Comparison of ENCODE assay signal across 45 mouse cellular contexts in the genomic region with DNA sequence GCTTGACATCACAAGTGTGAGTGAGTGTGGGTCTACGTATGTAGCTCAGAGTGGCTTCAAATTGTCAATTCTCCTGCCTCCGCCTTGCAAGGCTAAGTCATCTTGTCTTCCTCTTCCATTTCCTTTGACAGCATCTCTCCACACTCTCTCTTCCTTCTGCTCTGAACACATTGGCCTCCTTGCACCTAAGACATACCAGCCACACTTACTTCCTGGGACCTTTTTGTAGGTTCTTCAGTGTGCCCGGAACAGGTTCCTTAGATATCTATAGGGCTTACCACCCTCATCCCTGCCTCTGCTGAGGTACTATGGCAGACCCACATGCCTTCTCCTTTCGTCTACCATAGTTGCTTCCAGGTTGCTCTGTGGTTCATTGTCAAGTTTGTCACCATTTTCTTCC. TPM values are rescaled to one million over a fixed set of nuclear protein-coding genes. Genes with fewer than 3 reads are reported as not detected.
"Had no signal": no experiment of that assay in that cellular context is flagged by ENCODE, and none has a peak within 500 bp of the region (broad histone marks: within the 10 kb centered on the region; RNA-seq: fewer than 3 reads in every experiment).

No protein-coding gene starts in this region.

- H3K27ac ChIP-seq: limb, embryonic 10.5 days; limb, embryonic 12.5 days; limb, embryonic 13.5 days; limb, embryonic 15.5 days; liver, embryonic 12.5 days; liver, embryonic 13.5 days; liver, embryonic 14.5 days; liver, embryonic 15.5 days; lung, embryonic 15.5 days; macrophage; midbrain, embryonic 10.5 days; midbrain, embryonic 12.5 days; midbrain, embryonic 13.5 days; midbrain, embryonic 15.5 days had no signal

- H3K4me3 ChIP-seq: limb, embryonic 10.5 days; limb, embryonic 12.5 days; limb, embryonic 13.5 days; limb, embryonic 15.5 days; liver, embryonic 12.5 days; liver, embryonic 13.5 days; liver, embryonic 15.5 days; lung, embryonic 15.5 days; midbrain, embryonic 10.5 days; midbrain, embryonic 12.5 days; midbrain, embryonic 13.5 days; midbrain, embryonic 15.5 days; myocyte had no signal

- ATAC-seq: liver, embryonic 12.5 days; liver, postnatal 0 days; lung, postnatal 0 days; midbrain, embryonic 13.5 days; midbrain, embryonic 15.5 days; midbrain, embryonic 16.5 days had no signal

- H3K27me3 ChIP-seq: megakaryocyte, embryonic 14.5 days had no signal

- H3K4me2 ChIP-seq: limb, embryonic 12.5 days; limb, embryonic 13.5 days; limb, embryonic 15.5 days; liver, embryonic 11.5 days; liver, embryonic 12.5 days; liver, embryonic 13.5 days; liver, embryonic 15.5 days; lung, embryonic 14.5 days; lung, embryonic 15.5 days; midbrain, embryonic 11.5 days; midbrain, embryonic 12.5 days; midbrain, embryonic 13.5 days; midbrain, embryonic 15.5 days had no signal

- H3K9me3 ChIP-seq: limb, embryonic 10.5 days; limb, embryonic 13.5 days; limb, embryonic 15.5 days; liver, embryonic 12.5 days; liver, embryonic 13.5 days; liver, embryonic 15.5 days; lung, embryonic 15.5 days; megakaryocyte, embryonic 14.5 days; midbrain, embryonic 12.5 days; midbrain, embryonic 13.5 days; midbrain, embryonic 15.5 days had no signal

- H3K36me3 ChIP-seq: limb, embryonic 10.5 days; limb, embryonic 12.5 days; limb, embryonic 13.5 days; limb, embryonic 15.5 days; liver, embryonic 12.5 days; liver, embryonic 15.5 days; lung, embryonic 15.5 days; midbrain, embryonic 10.5 days; midbrain, embryonic 12.5 days; midbrain, embryonic 13.5 days; midbrain, embryonic 15.5 days had no signal

- DNase-seq: left cerebral cortex, postnatal 4 days; liver; liver, embryonic 13.5 days; liver, postnatal 0 days; lung, adult 18-20 months; lung, adult 2 months; lung, embryonic 14.5 days; lung, postnatal 10 days; lung, postnatal 14 days; lung, postnatal 36 days; lung, postnatal 4 days; midbrain, embryonic 14.5 days had no signal

- H3K9ac ChIP-seq: limb, embryonic 12.5 days; limb, embryonic 13.5 days; limb, embryonic 15.5 days; liver, embryonic 12.5 days; liver, embryonic 13.5 days; liver, embryonic 14.5 days; liver, embryonic 15.5 days; liver, postnatal 0 days; lung, embryonic 14.5 days; lung, embryonic 15.5 days; midbrain, embryonic 12.5 days; midbrain, embryonic 13.5 days; midbrain, embryonic 15.5 days had no signal

RNA-seq across cellular contexts. Expression of a gene that starts 9.4 kb away (rescaled TPM):
- total RNA-seq: megakaryocyte-erythroid progenitor cell, adult 5-6 weeks had no signal

RNA-seq across cellular contexts. Expression of a gene that starts 16.6 kb away (rescaled TPM):
- total RNA-seq: left cerebral cortex, postnatal 10 days; left cerebral cortex, postnatal 14 days; left cerebral cortex, postnatal 25 days; left cerebral cortex, postnatal 36 days; megakaryocyte progenitor cell, adult 5-6 weeks; megakaryocyte, adult 5-6 weeks; megakaryocyte-erythroid progenitor cell, adult 5-6 weeks; monocyte, adult 5-6 weeks had no signal
- polyA plus RNA-seq: macrophage; midbrain, embryonic 11.5 days; midbrain, embryonic 14.5 days had no signal

RNA-seq across cellular contexts. Expression of a gene that starts 38.6 kb away (rescaled TPM):
- total RNA-seq: liver, adult 2 months; megakaryocyte progenitor cell, adult 5-6 weeks; megakaryocyte, adult 5-6 weeks; megakaryocyte-erythroid progenitor cell, adult 5-6 weeks; monocyte, adult 5-6 weeks had no signal
- polyA plus RNA-seq: limb, embryonic 10.5 days; limb, embryonic 11.5 days; limb, embryonic 13.5 days; limb, embryonic 15.5 days; liver, embryonic 11.5 days; liver, embryonic 12.5 days; liver, embryonic 13.5 days; liver, embryonic 14.5 days; liver, embryonic 15.5 days; lung, embryonic 14.5 days; lung, embryonic 15.5 days; macrophage; midbrain, embryonic 10.5 days; midbrain, embryonic 11.5 days had no signal

RNA-seq across cellular contexts. Expression of a gene that starts 42.3 kb away (rescaled TPM):
- total RNA-seq: megakaryocyte progenitor cell, adult 5-6 weeks; megakaryocyte-erythroid progenitor cell, adult 5-6 weeks; monocyte, adult 5-6 weeks had no signal

RNA-seq across cellular contexts. Expression of a gene that starts 47.9 kb away (rescaled TPM):
- total RNA-seq: left cerebral cortex, postnatal 10 days; left cerebral cortex, postnatal 14 days; left cerebral cortex, postnatal 25 days; left cerebral cortex, postnatal 36 days; left cerebral cortex, postnatal 4 days; megakaryocyte progenitor cell, adult 5-6 weeks; megakaryocyte-erythroid progenitor cell, adult 5-6 weeks; midbrain, postnatal 0 days; monocyte, adult 5-6 weeks had no signal
- polyA plus RNA-seq: limb, embryonic 10.5 days; limb, embryonic 11.5 days; limb, embryonic 12.5 days; limb, embryonic 13.5 days; limb, embryonic 15.5 days; liver, embryonic 11.5 days; liver, embryonic 12.5 days; liver, embryonic 13.5 days; liver, embryonic 15.5 days; liver, embryonic 16.5 days; liver, postnatal 0 days; lung, embryonic 14.5 days; lung, embryonic 15.5 days; lung, embryonic 16.5 days; midbrain, embryonic 10.5 days; midbrain, embryonic 11.5 days; midbrain, embryonic 14.5 days; neural tube, embryonic 11.5 days had no signal
